Mouse (Mus musculus): ENCODE measurements at regions not wholly inside any gene's neighbourhood (a gene's known extent, or its start where the extent isn't known, plus 50 kb on each side); places are given as distances from the start of the nearest gene placed in this dataset.

DNA sequence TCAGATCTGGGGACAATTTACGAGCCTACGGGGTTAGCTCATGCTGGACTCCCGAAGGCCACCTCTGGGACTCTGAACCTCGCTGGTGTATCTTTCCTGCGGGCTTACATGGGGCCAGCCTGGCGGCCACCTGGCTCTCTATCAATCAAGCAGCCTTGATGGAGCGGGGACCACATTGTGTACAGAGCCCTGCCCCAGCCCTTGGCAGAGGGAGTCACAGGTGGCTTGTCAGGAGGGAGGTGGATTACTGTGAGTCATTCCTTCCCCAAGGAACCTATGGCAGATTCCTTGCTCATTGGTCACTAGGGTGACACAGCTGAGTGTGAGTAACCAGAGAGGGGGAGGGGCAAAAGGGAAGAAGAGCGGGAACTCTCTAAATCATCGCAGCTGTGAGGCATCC is 105.8 kb upstream of the Vangl1 start:
- H3K27me3 ChIP-seq (ENCODE audit: insufficient read depth, low read length): no peaks in the 10 kb centered on the region
- H3K36me3 ChIP-seq (ENCODE audit: insufficient read depth, low read length): no peaks in the 10 kb centered on the region
- no peaks in the 10 kb centered on the region for H3K9me3 ChIP-seq (ENCODE audit: low read length)
- no peak overlapping the region for H3K4me2 ChIP-seq (ENCODE audit: low read depth, low read length, poor library complexity, severe bottlenecking)
- WGBS: 85% methylated on average over 9 of the region's 9 CpGs
- TF ChIP-seq CTCF (IDR thresholded peaks at IDR 0.05): no peak
- no peak overlapping the region for H3K4me3 ChIP-seq (ENCODE audit: low read depth, low read length)
- H3K27ac ChIP-seq (ENCODE audit: low read depth, low read length): no peak overlapping the region
- ATAC-seq (ENCODE audit: low FRiP score): no peak
- H3K4me1 ChIP-seq (ENCODE audit: insufficient read depth, low read length): no peaks in the 10 kb centered on the region
- no peak for DNase-seq (ENCODE audit: low spot score)
- H3K9ac ChIP-seq (replicated peaks; ENCODE audit: low read length, poor library complexity, severe bottlenecking): no peak overlapping the region

- no peaks in the 10 kb centered on the region for H3K27me3 ChIP-seq (ENCODE audit: insufficient read depth, low read length)
- no peaks in the 10 kb centered on the region for H3K9me3 ChIP-seq (ENCODE audit: low read length)
- TF ChIP-seq CTCF (IDR thresholded peaks at IDR 0.05): peak; percentile 67
- no peaks in the 10 kb centered on the region for H3K36me3 ChIP-seq (ENCODE audit: insufficient read depth, low read length)
- no peaks in the 10 kb centered on the region for H3K4me1 ChIP-seq (ENCODE audit: insufficient read depth, low read length)
- peak; percentile 48 for DNase-seq (ENCODE audit: low spot score)
- no peak overlapping the region for H3K27ac ChIP-seq (ENCODE audit: low read depth, low read length)
- H3K9ac ChIP-seq (replicated peaks; ENCODE audit: low read length, poor library complexity, severe bottlenecking): no peak overlapping the region
- 20% methylated on average over 8 of the region's 9 CpGs for WGBS
- no peak for ATAC-seq (ENCODE audit: low FRiP score)
- no peak overlapping the region for H3K4me2 ChIP-seq (ENCODE audit: low read depth, low read length, poor library complexity, severe bottlenecking)
- H3K4me3 ChIP-seq (ENCODE audit: low read depth, low read length): no peak overlapping the region
Observed at GRCm38 (mm10) chr3:102309756-102310155, 105.3 kb upstream of the Vangl1 start.

- H3K9ac ChIP-seq (replicated peaks; ENCODE audit: low read length, poor library complexity, severe bottlenecking): no peak overlapping the region
- no peaks in the 10 kb centered on the region for H3K27me3 ChIP-seq (ENCODE audit: insufficient read depth, low read length)
- DNase-seq (ENCODE audit: low spot score) (no peak), ATAC-seq (ENCODE audit: low FRiP score) (no peak)
- no peaks in the 10 kb centered on the region for H3K4me1 ChIP-seq (ENCODE audit: insufficient read depth, low read length)
- H3K36me3 ChIP-seq (ENCODE audit: insufficient read depth, low read length): no peaks in the 10 kb centered on the region
- no peak overlapping the region for H3K27ac ChIP-seq (ENCODE audit: low read depth, low read length)
- no peak overlapping the region for H3K4me2 ChIP-seq (ENCODE audit: low read depth, low read length, poor library complexity, severe bottlenecking)
- no peaks in the 10 kb centered on the region for H3K9me3 ChIP-seq (ENCODE audit: low read length)
- WGBS: 94% methylated on average over 1 of the region's 1 CpGs
- H3K4me3 ChIP-seq (ENCODE audit: low read depth, low read length): no peak overlapping the region
- no peak for TF ChIP-seq CTCF (IDR thresholded peaks at IDR 0.05)
Observed at GRCm38 (mm10) chr3:102307656-102308055, 103.2 kb upstream of the Vangl1 start.

DNA sequence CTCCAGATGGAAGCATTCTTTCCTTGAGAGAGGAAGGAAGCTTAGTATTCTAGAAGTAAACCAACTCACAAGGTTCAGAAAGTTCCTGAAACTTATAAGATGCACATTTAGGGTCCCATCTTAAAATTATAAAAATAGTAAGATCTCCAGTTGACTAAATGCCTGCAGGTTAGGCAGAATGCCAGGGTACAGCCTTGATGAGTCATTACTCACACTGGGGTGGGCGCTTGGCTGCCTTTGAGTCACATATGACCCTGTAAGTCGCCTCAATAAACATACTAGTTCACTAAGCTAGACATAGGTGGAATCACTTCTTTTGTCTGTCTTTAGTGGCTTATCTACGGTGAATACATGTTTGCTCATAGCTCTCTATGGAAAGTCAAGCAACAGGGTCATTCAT is 87.9 kb upstream of the Vangl1 start:
- no peak overlapping the region for H3K4me3 ChIP-seq (ENCODE audit: low read depth, low read length)
- H3K9ac ChIP-seq (replicated peaks; ENCODE audit: low read length, poor library complexity, severe bottlenecking): no peak overlapping the region
- no peak for TF ChIP-seq CTCF (IDR thresholded peaks at IDR 0.05)
- DNase-seq (ENCODE audit: low spot score) (no peak), ATAC-seq (ENCODE audit: low FRiP score) (no peak)
- no peaks in the 10 kb centered on the region for H3K27me3 ChIP-seq (ENCODE audit: insufficient read depth, low read length)
- no peaks in the 10 kb centered on the region for H3K9me3 ChIP-seq (ENCODE audit: low read length)
- no peaks in the 10 kb centered on the region for H3K4me1 ChIP-seq (ENCODE audit: insufficient read depth, low read length)
- H3K4me2 ChIP-seq (ENCODE audit: low read depth, low read length, poor library complexity, severe bottlenecking): no peak overlapping the region
- H3K27ac ChIP-seq (ENCODE audit: low read depth, low read length): no peak overlapping the region
- no peaks in the 10 kb centered on the region for H3K36me3 ChIP-seq (ENCODE audit: insufficient read depth, low read length)
- 86% methylated on average over 3 of the region's 3 CpGs for WGBS

DNA sequence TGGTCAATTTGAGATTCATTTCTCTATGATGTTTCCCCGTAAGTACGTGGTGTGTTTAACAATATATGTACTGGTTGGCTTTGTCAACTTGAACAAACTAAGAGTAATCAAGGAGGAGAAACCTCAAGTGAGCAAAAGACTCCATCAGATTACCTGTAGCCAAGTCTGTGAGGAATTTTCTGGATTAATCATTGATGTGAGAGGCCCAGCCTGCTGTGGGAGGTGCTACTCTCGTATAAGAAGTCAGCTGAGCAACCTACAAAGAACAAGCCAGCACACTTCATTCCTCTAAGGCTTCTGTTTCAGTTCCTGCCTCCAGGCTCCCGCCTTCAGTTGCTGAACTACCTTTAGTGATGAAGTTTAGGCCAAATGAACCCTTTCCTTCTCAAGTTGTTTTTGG is 77.5 kb upstream of the Vangl1 start:
- H3K27ac ChIP-seq (ENCODE audit: low read depth, low read length): no peak overlapping the region
- WGBS: 86% methylated on average over 4 of the region's 4 CpGs
- ATAC-seq (ENCODE audit: low FRiP score): no peak

GRCm38 (mm10) chr3:102276758-102277157 is 72.3 kb upstream of the Vangl1 start:
- H3K4me1 ChIP-seq (ENCODE audit: insufficient read depth, low read length): no peaks in the 10 kb centered on the region
- no peak overlapping the region for H3K9ac ChIP-seq (replicated peaks; ENCODE audit: low read length, poor library complexity, severe bottlenecking)
- H3K4me3 ChIP-seq (ENCODE audit: low read depth, low read length): no peak overlapping the region
- no peak overlapping the region for H3K4me2 ChIP-seq (ENCODE audit: low read depth, low read length, poor library complexity, severe bottlenecking)
- DNase-seq (ENCODE audit: low spot score) (no peak), ATAC-seq (ENCODE audit: low FRiP score) (no peak)
- H3K9me3 ChIP-seq (ENCODE audit: low read length): no peaks in the 10 kb centered on the region
- no peak overlapping the region for H3K27ac ChIP-seq (ENCODE audit: low read depth, low read length)
- no peaks in the 10 kb centered on the region for H3K27me3 ChIP-seq (ENCODE audit: insufficient read depth, low read length)
- TF ChIP-seq CTCF (IDR thresholded peaks at IDR 0.05): no peak
- no peaks in the 10 kb centered on the region for H3K36me3 ChIP-seq (ENCODE audit: insufficient read depth, low read length)
- WGBS: 89% methylated on average over 2 of the region's 2 CpGs

More for the DNA sequence above, 77.5 kb upstream of the Vangl1 start:
- Histone ChIP-seq H3K4me3 (ENCODE audit: low read depth, low read length) (no peak overlapping the region), H3K27me3 (ENCODE audit: insufficient read depth, low read length) (no peaks in the 10 kb centered on the region), H3K9ac (replicated peaks; ENCODE audit: low read length, poor library complexity, severe bottlenecking) (no peak overlapping the region), H3K4me2 (ENCODE audit: low read depth, low read length, poor library complexity, severe bottlenecking) (no peak overlapping the region), H3K4me1 (ENCODE audit: insufficient read depth, low read length) (no peaks in the 10 kb centered on the region), H3K9me3 (ENCODE audit: low read length) (no peaks in the 10 kb centered on the region), H3K36me3 (ENCODE audit: insufficient read depth, low read length) (no peaks in the 10 kb centered on the region)
- DNase-seq (ENCODE audit: low spot score): no peak
- no peak for TF ChIP-seq CTCF (IDR thresholded peaks at IDR 0.05)
